Mouse (Mus musculus) hindbrain, embryonic 13.5 days (tissue): ENCODE results near the gene Rufy3. TPM values are rescaled to one million over a fixed set of nuclear protein-coding genes. Genes with fewer than 3 reads are reported as not detected.

Source experiments
- ATAC-seq: fragments of 200-750 bp; cut with Nextera tagmentation; 2 replicates; pipeline ENCODE4 v1.8.0; 2017; ENCODE audit warnings: moderate TSS enrichment; ENCODE audit not compliant: low FRiP score
- H3K27ac ChIP-seq: fragments of 300-500 bp; sonication (generic); 2 replicates; pipeline ENCODE4 v1.5.1; 2015; ENCODE audit warnings: inconsistent platforms, mild to moderate bottlenecking, moderate library complexity
- H3K27me3 ChIP-seq: fragments of 300-500 bp; sonication (generic); 2 replicates; pipeline ENCODE4 v1.6.1; 2015; ENCODE audit warnings: mild to moderate bottlenecking, inconsistent platforms
- H3K36me3 ChIP-seq: fragments of 300-500 bp; sonication (generic); 2 replicates; pipeline ENCODE4 v1.6.1; 2015; ENCODE audit warnings: mild to moderate bottlenecking, inconsistent platforms
- H3K4me1 ChIP-seq: fragments of 300-500 bp; sonication (generic); replicated peaks from 2 replicates; pipeline ENCODE4 v1.6.1; 2015; ENCODE audit warnings: inconsistent platforms
- H3K4me2 ChIP-seq: fragments of 300-500 bp; sonication (generic); 2 replicates; pipeline ENCODE4 v1.6.1; 2015; ENCODE audit warnings: inconsistent platforms, mild to moderate bottlenecking, moderate library complexity
- H3K4me3 ChIP-seq: fragments of 300-500 bp; sonication (generic); 2 replicates; pipeline ENCODE4 v1.5.1; 2015; ENCODE audit warnings: mild to moderate bottlenecking, inconsistent platforms
- H3K9ac ChIP-seq: fragments of 300-500 bp; sonication (generic); 2 replicates; pipeline ENCODE4 v1.6.1; 2015; ENCODE audit warnings: mild to moderate bottlenecking, inconsistent platforms
- H3K9me3 ChIP-seq: fragments of 300-500 bp; sonication (generic); 2 replicates; pipeline ENCODE4 v1.6.1; 2016; ENCODE audit warnings: inconsistent platforms
- WGBS: fragments of 180-500 bp; shearing (Covaris S2); methylation state at CpG from one replicate; pipeline ENCODE4 v1.1.7; 2015; 5-methylcytosine and 5-hydroxymethylcytosine counted together
- polyA plus RNA-seq: library from polyadenylated mRNA; unstranded; fragments of >200 nt; fragmentation: Nextera tagmentation; extraction: Ambion mirVana; gene quantifications from 2 replicates; pipeline ENCODE4 v1.2.1, GENCODE M21; 2015

The Rufy3 gene
- polyA plus RNA-seq, 1 experiment from 2014 or later, result 299 TPM

DNA sequence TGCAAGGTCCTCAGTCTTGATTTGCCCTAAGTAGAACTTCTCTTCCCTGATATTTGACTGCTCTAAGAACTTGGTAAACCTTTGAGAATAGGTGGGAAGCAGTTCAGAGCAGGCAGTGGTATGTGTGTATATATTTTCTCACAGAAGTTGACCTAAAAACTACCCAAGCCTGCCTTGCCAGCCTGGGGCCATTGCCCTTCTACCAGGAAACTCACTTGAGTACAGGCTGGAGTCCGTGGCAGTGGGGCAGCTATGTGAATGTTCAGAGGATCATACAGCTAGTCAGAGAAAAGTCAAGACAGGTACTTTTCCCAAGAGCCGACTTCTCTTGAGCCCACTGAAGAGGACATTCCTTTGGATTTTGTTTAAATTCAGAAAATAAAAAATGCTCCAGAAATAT is 80.1 kb downstream of the Rufy3 start:
- H3K36me3 ChIP-seq, result peaks cover 93% of the 10 kb centered on the region
- H3K9me3 ChIP-seq, result no peaks in the 10 kb centered on the region
- no peak overlapping the region for H3K9ac ChIP-seq
- no peaks in the 10 kb centered on the region for H3K4me1 ChIP-seq
- H3K4me2 ChIP-seq, result no peak overlapping the region
- no peak for ATAC-seq
- WGBS, result 93% methylated on average over 2 of the region's 2 CpGs
- H3K27me3 ChIP-seq, result no peaks in the 10 kb centered on the region
- no peak overlapping the region for H3K4me3 ChIP-seq
- no peak overlapping the region for H3K27ac ChIP-seq

DNA sequence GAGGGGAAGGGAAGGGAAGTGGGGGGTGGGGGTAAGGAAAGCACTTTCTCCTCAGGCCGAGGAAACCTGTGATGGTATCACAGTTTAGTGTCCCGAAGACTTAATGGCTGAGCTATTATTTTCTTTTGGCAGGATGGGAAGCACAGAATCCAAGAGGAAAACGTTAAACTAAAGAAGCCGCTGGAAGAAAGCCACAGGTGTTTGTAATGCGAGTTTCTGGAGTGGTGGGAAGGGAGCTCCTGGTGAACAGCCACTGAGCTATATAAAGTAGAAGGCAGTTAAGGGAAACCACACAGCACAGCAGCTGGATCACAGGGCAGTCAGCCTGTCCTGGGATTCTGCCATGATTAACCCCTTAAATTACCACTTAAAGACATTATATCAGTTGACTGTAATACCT is 80.6 kb downstream of the Rufy3 start:
- H3K4me3 ChIP-seq, result no peak overlapping the region
- H3K27me3 ChIP-seq, result no peaks in the 10 kb centered on the region
- H3K9ac ChIP-seq, result no peak overlapping the region
- no peak overlapping the region for H3K27ac ChIP-seq
- WGBS, result 82% methylated on average over 5 of the region's 5 CpGs
- H3K9me3 ChIP-seq, result no peaks in the 10 kb centered on the region
- ATAC-seq, result no peak
- no peak overlapping the region for H3K4me2 ChIP-seq
- H3K36me3 ChIP-seq, result peaks cover 97% of the 10 kb centered on the region
- H3K4me1 ChIP-seq, result no peaks in the 10 kb centered on the region

DNA sequence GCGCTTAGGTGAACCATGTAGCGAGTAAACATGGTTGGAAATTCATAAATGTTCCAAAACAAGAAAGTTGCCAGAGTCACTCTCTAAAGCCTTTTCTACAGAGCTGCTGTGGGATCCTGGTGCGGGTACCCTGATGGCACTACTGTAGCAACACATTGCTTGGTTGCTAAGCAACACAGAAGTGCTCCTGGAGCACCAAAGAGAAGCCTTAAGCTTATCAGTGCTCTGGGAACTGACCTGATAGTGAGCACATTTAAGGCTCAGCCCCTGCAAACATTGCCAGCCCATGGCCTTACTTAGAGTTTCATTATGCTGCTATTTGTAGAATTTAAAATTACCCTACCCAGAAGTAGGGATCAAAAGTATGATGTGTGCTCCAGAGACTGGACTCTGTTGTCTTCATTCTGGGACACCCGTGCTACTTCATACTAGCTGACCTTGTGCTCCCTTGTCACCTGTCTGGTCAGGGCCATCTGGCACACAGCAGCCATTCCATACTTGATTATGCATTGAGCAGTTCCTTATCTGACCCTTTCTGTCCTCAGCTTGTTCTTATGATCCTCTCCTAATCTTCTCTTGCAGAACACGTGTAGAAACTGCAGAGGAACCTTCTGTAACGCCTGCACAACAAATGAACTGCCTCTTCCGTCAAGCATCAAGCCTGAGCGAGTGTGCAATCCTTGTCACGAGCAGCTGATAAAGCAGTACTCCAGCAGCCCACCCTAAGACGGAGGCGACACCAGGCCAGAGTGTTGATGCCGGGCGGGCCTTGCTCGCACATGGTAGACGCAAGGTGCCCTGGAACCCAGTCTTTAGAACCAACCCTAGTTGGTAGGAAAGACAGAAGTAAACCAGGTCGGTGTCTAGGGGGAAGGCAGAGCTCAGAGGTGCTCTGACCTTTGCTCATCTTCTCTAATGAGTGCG is 84.7 kb downstream of the Rufy3 start:
- Histone ChIP-seq H3K4me3 (no peak overlapping the region), H3K4me2 (no peak overlapping the region), H3K27ac (no peak overlapping the region), H3K9me3 (no peaks in the 10 kb centered on the region), H3K4me1 (no peaks in the 10 kb centered on the region), H3K9ac (no peak overlapping the region), H3K36me3 (peaks cover 90% of the 10 kb centered on the region), H3K27me3 (no peaks in the 10 kb centered on the region)
- WGBS, result 93% methylated on average over 17 of the region's 17 CpGs
- no peak for ATAC-seq

DNA sequence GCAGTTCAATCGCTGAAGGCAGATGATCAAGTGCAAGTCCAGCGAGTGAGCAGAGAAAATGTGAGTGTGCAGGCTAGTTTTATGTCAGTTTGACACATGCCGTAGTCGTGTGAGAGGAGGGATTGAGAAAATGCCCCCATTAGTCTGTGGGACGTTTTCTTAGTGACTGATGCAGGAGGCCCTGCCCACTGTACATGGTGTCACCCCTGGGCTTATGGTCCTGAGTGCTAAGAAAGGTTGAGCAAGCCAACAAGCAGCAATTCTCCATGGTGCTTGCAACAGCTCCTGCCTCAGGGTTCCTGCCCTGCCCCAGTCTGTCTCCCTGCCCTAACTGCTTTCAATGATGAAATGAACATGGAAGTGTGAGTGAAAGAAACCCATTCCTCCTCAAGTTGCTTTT is 87.7 kb downstream of the Rufy3 start:
- no peaks in the 10 kb centered on the region for H3K9me3 ChIP-seq
- 86% methylated on average over 5 of the region's 5 CpGs for WGBS

DNA sequence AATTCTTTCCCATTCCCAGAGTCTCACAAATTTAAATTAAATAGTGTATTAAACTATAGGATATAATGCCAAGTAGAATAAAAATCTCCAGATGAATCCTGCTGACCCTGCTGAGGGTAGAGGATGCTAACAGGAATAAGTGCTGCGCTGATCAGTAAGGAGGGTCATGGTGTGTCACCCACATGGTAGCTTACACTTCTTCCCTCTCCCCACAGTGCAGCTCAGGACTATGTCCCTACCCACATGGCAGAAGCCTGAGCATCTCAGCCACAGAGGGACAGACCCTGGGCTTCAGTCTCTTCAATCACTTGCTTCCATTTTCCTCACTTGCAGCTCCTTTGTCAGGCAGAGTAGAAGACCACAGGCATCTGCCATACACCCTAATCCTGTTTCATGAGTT is 93.0 kb downstream of the Rufy3 start:
- H3K9ac ChIP-seq, result no peak overlapping the region
- ATAC-seq, result no peak
- no peaks in the 10 kb centered on the region for H3K4me1 ChIP-seq
- H3K27me3 ChIP-seq, result no peaks in the 10 kb centered on the region
- peaks cover 70% of the 10 kb centered on the region for H3K36me3 ChIP-seq
- no peak overlapping the region for H3K27ac ChIP-seq
- WGBS, result 100% methylated on average over 1 of the region's 1 CpGs
- no peak overlapping the region for H3K4me2 ChIP-seq
- H3K9me3 ChIP-seq, result no peaks in the 10 kb centered on the region
- H3K4me3 ChIP-seq, result no peak overlapping the region

More for the DNA sequence above, 87.7 kb downstream of the Rufy3 start:
- Histone ChIP-seq H3K4me2 (no peak overlapping the region), H3K36me3 (peaks cover 81% of the 10 kb centered on the region), H3K4me3 (no peak overlapping the region), H3K4me1 (no peaks in the 10 kb centered on the region), H3K27ac (no peak overlapping the region; the same call in 1 of the 2 replicates), H3K9ac (no peak overlapping the region), H3K27me3 (no peaks in the 10 kb centered on the region)
- ATAC-seq, result no peak

DNA sequence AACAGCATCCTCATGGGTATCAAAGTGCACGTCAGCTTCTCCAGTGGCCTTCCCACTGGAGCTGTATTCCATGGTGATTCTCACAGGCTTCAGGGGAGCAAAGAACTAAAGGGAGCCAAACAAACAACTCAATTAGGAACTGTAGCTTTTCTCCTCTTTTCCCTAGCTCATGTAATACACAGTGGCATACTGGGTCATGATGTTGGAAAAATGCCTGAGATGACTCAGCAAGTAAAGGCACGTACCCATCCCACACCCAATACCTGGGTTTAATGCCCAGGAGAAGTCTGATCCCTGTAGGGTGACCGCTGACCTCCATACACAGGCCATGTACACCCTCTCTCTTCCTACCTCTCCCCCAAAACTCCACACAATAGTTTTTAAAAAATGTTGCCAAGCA is 98.3 kb downstream of the Rufy3 start:
- Histone ChIP-seq H3K9me3 (no peaks in the 10 kb centered on the region), H3K27me3 (no peaks in the 10 kb centered on the region), H3K27ac (no peak overlapping the region), H3K4me2 (no peak overlapping the region), H3K4me3 (no peak overlapping the region), H3K36me3 (peaks cover 85% of the 10 kb centered on the region), H3K4me1 (no peaks in the 10 kb centered on the region), H3K9ac (no peak overlapping the region)
- 97% methylated on average over 3 of the region's 3 CpGs for WGBS
- ATAC-seq, result no peak

DNA sequence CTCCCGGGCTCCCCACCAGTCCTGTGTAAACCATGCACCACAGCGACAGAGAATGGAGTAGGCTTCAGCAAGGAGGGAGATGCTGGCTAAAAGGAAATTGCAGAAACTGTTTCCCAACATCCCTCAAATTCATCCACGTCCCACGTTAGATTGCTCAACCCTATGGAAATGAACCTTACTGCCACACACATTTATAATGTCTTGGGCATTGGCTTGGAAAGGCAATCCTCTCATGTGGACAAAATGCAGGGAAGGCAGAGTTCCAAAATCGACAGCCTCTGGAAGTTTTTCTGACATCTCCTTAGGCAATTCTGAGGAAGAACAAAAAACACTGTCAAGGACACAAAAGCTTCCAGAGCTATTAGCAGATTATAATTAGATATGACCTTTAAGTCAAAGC is 99.0 kb downstream of the Rufy3 start:
- no peak overlapping the region for H3K27ac ChIP-seq
- 94% methylated on average over 5 of the region's 5 CpGs for WGBS
- H3K9me3 ChIP-seq, result no peaks in the 10 kb centered on the region
- no peak for ATAC-seq
- H3K9ac ChIP-seq, result no peak overlapping the region
- no peak overlapping the region for H3K4me3 ChIP-seq
- peaks cover 85% of the 10 kb centered on the region for H3K36me3 ChIP-seq
- H3K4me2 ChIP-seq, result no peak overlapping the region
- no peaks in the 10 kb centered on the region for H3K27me3 ChIP-seq
- H3K4me1 ChIP-seq, result no peaks in the 10 kb centered on the region

DNA sequence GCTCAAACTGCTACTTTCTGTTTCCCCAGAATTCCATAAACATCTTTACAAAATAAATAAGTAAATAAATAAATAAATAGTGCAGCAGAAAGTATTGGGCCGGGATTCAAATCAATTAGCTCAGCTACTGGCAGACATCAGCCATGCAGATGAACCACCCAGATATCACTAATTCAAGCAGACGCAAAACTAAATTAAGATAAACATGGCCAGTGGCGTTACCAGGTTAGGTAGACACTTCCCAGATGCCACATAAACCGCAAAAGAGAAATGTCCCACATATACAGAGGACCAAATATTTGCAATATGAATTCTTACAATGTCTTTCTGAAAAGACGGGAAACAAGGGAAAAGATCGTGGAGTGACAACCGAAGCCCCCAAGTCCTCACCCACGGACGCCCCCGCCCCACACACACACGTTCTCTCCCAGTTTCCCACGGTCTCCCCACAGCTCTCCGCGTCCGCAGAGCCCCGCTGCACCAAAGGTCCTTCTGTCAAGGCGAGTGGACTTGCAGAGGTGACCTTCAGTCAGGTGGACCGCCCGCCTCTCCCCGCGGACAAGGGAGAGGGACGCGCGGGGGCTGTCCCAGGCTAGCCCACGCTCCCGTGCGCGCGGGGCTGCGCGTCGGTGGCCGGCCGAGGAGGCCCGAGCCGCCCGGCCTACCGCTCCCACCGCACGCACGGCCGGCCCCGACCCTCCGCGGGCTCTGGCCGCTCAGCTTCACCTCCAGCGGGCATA is 110.0 kb downstream of the Rufy3 start:
- Histone ChIP-seq H3K27ac (peak overlapping the region; percentile 99), H3K4me2 (peak overlapping the region; percentile 77), H3K4me1 (peaks cover 21% of the 10 kb centered on the region), H3K4me3 (peak overlapping the region; percentile 97), H3K27me3 (no peaks in the 10 kb centered on the region), H3K36me3 (peaks cover 27% of the 10 kb centered on the region), H3K9ac (peak overlapping the region; percentile 97), H3K9me3 (no peaks in the 10 kb centered on the region)
- peak; percentile 64 for ATAC-seq
- under 1% methylated on average over 40 of the region's 47 CpGs for WGBS

DNA sequence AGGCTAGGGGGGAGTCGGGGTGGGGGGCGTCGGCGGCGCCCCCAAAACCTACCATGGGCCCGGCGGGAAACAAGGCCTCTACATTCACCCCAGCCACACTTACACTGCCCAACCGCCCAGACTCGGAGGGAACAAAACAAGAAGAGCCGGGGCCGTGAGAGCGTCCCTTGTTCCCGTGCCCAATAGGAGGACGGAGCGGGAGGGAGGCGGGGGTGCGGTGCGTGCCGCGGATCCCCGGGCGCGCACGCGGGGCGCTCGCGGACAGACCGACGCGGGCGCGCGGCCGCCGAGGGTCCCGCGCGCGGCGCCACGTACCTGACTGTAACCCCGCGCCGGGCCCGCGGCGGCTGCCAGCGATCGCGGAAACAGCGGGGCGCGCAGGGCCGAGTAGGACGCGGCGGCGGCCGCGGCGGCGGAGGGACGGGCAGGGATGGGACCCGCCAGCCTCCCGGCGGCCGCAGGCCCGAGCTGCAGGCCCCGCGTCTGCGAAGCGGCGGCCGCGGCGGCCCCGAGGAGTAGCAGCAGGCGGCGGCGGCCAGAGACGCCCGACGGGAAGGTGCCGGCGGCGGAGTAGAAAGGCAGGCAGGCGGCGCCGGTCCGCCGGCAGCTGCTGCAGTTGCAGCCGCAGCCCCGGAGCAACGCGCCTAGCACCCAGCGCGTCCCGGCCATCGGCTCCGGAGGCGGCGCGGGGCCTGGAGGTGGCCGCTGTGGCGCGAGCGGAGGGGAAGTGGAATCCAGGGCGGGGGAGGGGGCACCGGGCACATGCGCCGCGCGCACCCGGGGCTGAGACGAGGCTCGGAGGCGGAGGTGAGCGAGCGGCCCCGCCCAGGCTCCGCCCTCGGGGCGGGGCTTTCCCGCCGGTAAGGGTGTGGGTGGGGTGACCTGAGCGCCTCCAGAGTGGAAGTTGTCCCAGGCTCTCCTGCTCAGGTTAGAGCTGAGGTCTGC is 110.9 kb downstream of the Rufy3 start, which contains the start of gene Grsf1:
TSS of gene Grsf1 (minus strand) at position 729 of the 945 bp plus-strand sequence.
- H3K27me3 ChIP-seq, result no peaks in the 10 kb centered on the region
- H3K9me3 ChIP-seq, result no peaks in the 10 kb centered on the region
- WGBS, result under 1% methylated on average over 106 of the region's 127 CpGs
- H3K9ac ChIP-seq, result peak within 1 kb of the TSS; percentile 97
- H3K36me3 ChIP-seq, result peaks cover 19% of the 10 kb centered on the region
- peak; percentile 93 for ATAC-seq
- H3K27ac ChIP-seq, result peak within 1 kb of the TSS; percentile 99
- H3K4me1 ChIP-seq, result peaks cover 21% of the 10 kb centered on the region
- H3K4me2 ChIP-seq, result peak within 1 kb of the TSS; percentile 77
- peak within 1 kb of the TSS; percentile 97 for H3K4me3 ChIP-seq

DNA sequence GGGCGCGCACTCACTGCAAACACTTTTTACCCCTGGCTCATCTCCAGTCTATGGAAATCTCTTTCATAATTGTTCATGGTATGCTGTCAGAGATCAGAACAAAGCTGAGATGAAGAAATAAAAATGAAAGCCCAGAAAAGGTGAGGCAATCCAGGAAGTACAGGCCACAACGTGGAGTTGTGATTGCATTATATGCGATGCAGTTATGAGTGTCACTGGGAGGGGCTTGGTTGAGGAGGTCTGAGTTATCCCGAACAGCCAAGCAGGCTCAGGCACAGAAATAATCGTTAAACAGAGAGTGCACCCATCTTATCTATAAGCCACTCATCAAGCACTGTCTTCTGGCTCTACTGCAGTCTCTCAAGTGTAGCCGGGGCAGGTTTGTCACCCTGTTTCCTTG is 114.1 kb downstream of the Rufy3 start:
- WGBS, result 54% methylated on average over 7 of the region's 7 CpGs
- peaks cover 10% of the 10 kb centered on the region for H3K4me1 ChIP-seq

DNA sequence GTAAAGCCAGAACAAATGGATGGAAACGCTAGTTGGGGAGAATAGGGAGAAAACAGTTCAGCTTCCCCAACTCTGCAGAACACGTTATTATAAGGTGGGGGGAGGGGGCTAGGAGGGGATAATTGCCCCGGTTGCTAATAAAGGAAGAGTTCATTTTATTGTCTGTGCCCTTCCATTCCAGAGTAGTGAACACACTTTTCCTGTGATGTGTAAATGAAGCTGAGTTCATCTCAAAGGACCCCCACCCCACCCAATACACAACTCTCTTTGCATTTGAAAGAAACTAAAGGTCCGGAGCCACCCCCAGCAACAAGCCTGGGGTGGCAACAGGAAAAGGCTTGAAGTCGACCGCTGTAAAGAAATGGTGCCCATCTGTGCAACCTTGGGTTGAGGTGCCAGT is 114.5 kb downstream of the Rufy3 start:
- no peaks in the 10 kb centered on the region for H3K36me3 ChIP-seq
- 9% methylated on average over 6 of the region's 6 CpGs for WGBS
- ATAC-seq, result no peak

More for the DNA sequence above, 114.1 kb downstream of the Rufy3 start:
- no peaks in the 10 kb centered on the region for H3K36me3 ChIP-seq
- H3K27ac ChIP-seq, result no peak overlapping the region
- no peaks in the 10 kb centered on the region for H3K9me3 ChIP-seq
- no peaks in the 10 kb centered on the region for H3K27me3 ChIP-seq
- ATAC-seq, result no peak
- no peak overlapping the region for H3K4me2 ChIP-seq
- H3K4me3 ChIP-seq, result no peak overlapping the region
- H3K9ac ChIP-seq, result no peak overlapping the region

DNA sequence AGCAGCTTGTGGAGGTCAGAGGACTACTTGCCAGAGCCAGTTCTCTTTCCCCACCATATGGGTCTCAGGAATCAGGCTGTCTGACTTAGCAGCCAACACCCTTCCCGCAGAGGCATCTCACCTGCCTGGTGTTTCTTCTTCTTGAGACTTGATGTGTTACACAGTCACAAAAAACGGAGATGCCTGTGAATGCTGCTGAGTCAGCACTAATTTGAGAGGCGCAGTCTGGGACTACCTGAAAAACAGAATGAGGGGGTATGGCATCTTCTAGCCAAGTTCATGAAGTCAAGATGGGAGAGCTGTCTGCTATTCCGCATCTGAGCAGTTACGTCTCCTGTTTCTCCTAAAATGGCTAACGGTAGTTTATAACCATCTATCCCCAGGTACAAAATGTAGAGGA is 115.7 kb downstream of the Rufy3 start:
- H3K4me1 ChIP-seq, result peaks cover 2% of the 10 kb centered on the region
- no peak overlapping the region for H3K4me2 ChIP-seq
- no peaks in the 10 kb centered on the region for H3K9me3 ChIP-seq
- H3K4me3 ChIP-seq, result no peak overlapping the region
- WGBS, result 93% methylated on average over 6 of the region's 6 CpGs
- no peaks in the 10 kb centered on the region for H3K36me3 ChIP-seq
- H3K9ac ChIP-seq, result no peak overlapping the region
- no peak overlapping the region for H3K27ac ChIP-seq
- H3K27me3 ChIP-seq, result no peaks in the 10 kb centered on the region
- ATAC-seq, result no peak

More for the DNA sequence above, 114.5 kb downstream of the Rufy3 start:
- H3K9ac ChIP-seq, result no peak overlapping the region
- H3K27ac ChIP-seq, result no peak overlapping the region
- H3K27me3 ChIP-seq, result no peaks in the 10 kb centered on the region
- H3K4me2 ChIP-seq, result no peak overlapping the region
- no peak overlapping the region for H3K4me3 ChIP-seq
- H3K4me1 ChIP-seq, result peaks cover 6% of the 10 kb centered on the region
- no peaks in the 10 kb centered on the region for H3K9me3 ChIP-seq
